Mouse (Mus musculus): ENCODE data around the gene 1700020D05Rik. TPM values are rescaled to one million over a fixed set of nuclear protein-coding genes. Genes with fewer than 3 reads are reported as not detected.
A peak's percentile ranks its signal among the peaks of the same experiment; 100 is the strongest.

1700020D05Rik gene
- total and polyA plus RNA-seq, 3 experiments, result 0.23 to 0.34 TPM; not detected in 1

- peaks cover 33 to 44% of the 10 kb centered on the region in 2 experiments for H3K36me3 ChIP-seq (replicated peaks in 1 of 2; ENCODE audit: control insufficient read depth in 1 of 2, insufficient read depth in 1 of 2, low read length in 1 of 2)
- no peak for TF ChIP-seq IRF4 (IDR thresholded peaks at IDR 0.05; ENCODE audit: low read depth, low read length)
- peak; percentile 94 for TF ChIP-seq HCFC1 (IDR thresholded peaks at IDR 0.05; ENCODE audit: low read depth, low read length)
- TF ChIP-seq ZC3H11A (IDR thresholded peaks at IDR 0.05; ENCODE audit: low read depth, low read length), result no peak
- peak; percentile 88; the same call in 1 of the 2 replicates for TF ChIP-seq KAT2A (IDR thresholded peaks at IDR 0.05; ENCODE audit: insufficient replicate concordance, low read length)
- peak in 1 of 2 experiments; percentile 12; a peak in 1 of 4 replicates for TF ChIP-seq CTCF (conservative IDR thresholded peaks at IDR 0.05 in 1 of 2, IDR thresholded peaks at IDR 0.05 in 1 of 2; ENCODE audit: low read depth in 2 of 2, low read length in 2 of 2)
- TF ChIP-seq MAFK (IDR thresholded peaks at IDR 0.05; ENCODE audit: insufficient replicate concordance, low read length), result no peak
- TF ChIP-seq UBTF (IDR thresholded peaks at IDR 0.05; ENCODE audit: low read depth, low read length), result no peak; the same call in 1 of the 2 replicates
- no peak for TF ChIP-seq RAD21 (IDR thresholded peaks at IDR 0.05; ENCODE audit: low read depth, low read length)
- no peak for TF ChIP-seq USF1 (IDR thresholded peaks at IDR 0.05; ENCODE audit: low read depth, low read length)
- no peak for TF ChIP-seq PAX5 (IDR thresholded peaks at IDR 0.05; ENCODE audit: low read length)
- TF ChIP-seq ZNF384 (IDR thresholded peaks at IDR 0.05; ENCODE audit: low read depth, low read length), result no peak
- peak; percentile 91 for TF ChIP-seq CHD2 (IDR thresholded peaks at IDR 0.05; ENCODE audit: low read length)
- TF ChIP-seq NRF1 (IDR thresholded peaks at IDR 0.05; ENCODE audit: low read depth, low read length), result peak; percentile 80
- TF ChIP-seq POLR2A (IDR thresholded peaks at IDR 0.05; ENCODE audit: low read depth, low read length), result peak; percentile 99
- no peak for TF ChIP-seq USF2 (conservative IDR thresholded peaks at IDR 0.05; ENCODE audit: low read depth, low read length)
- no peak for TF ChIP-seq MAX (IDR thresholded peaks at IDR 0.05; ENCODE audit: low read length)
- TF ChIP-seq GABPA (IDR thresholded peaks at IDR 0.05; ENCODE audit: insufficient replicate concordance, low read depth, low read length), result no peak; the same call in 1 of the 2 replicates
- no peak for TF ChIP-seq EP300 (IDR thresholded peaks at IDR 0.05; ENCODE audit: low read length)
- TF ChIP-seq MEF2A (IDR thresholded peaks at IDR 0.05; ENCODE audit: borderline replicate concordance, low read depth, low read length), result peak; percentile 91
- peak; percentile 99 for TF ChIP-seq NELFE (IDR thresholded peaks at IDR 0.05; ENCODE audit: low read depth, low read length)
- no peak; the same call in 1 of the 2 replicates for TF ChIP-seq SMC3 (IDR thresholded peaks at IDR 0.05; ENCODE audit: low read depth, low read length)
- peak; percentile 96 for TF ChIP-seq ELF1 (IDR thresholded peaks at IDR 0.05; ENCODE audit: low read depth, low read length)
- TF ChIP-seq ZKSCAN1 (IDR thresholded peaks at IDR 0.05; ENCODE audit: borderline replicate concordance, low read depth, low read length), result no peak
- no peak for TF ChIP-seq E2F4 (IDR thresholded peaks at IDR 0.05; ENCODE audit: insufficient replicate concordance, low read depth, low read length)
- TF ChIP-seq TBP (conservative IDR thresholded peaks at IDR 0.05; ENCODE audit: low read depth, low read length), result peak; percentile 92
- peak; percentile 91 for TF ChIP-seq TCF12 (IDR thresholded peaks at IDR 0.05; ENCODE audit: low read depth, low read length)
- 0 out of 2 replicates have a peak, but pooled peaks have one; percentile 4 for TF ChIP-seq ETS1 (conservative IDR thresholded peaks at IDR 0.05; ENCODE audit: low read depth, low read length)
- TF ChIP-seq ZMIZ1 (IDR thresholded peaks at IDR 0.05; ENCODE audit: low read depth, low read length), result peak; percentile 95
- TF ChIP-seq MAZ (IDR thresholded peaks at IDR 0.05; ENCODE audit: low read depth, low read length), result peak; percentile 79; the same call in 1 of the 2 replicates
- TF ChIP-seq JUN (IDR thresholded peaks at IDR 0.05; ENCODE audit: insufficient read depth, low read depth, low read length), result no peak
- peak; percentile 75 for TF ChIP-seq SIN3A (IDR thresholded peaks at IDR 0.05; ENCODE audit: low read length)
- TF ChIP-seq JUND (conservative IDR thresholded peaks at IDR 0.05; ENCODE audit: low read depth, low read length), result no peak
- peak; percentile 49; the same call in 1 of the 2 replicates for TF ChIP-seq MYC (IDR thresholded peaks at IDR 0.05; ENCODE audit: low read depth, low read length)
- TF ChIP-seq BHLHE40 (IDR thresholded peaks at IDR 0.05; ENCODE audit: low read depth, low read length), result peak; percentile 12; the same call in 1 of the 2 replicates
- TF ChIP-seq POLR2AphosphoS2 (IDR thresholded peaks at IDR 0.05; ENCODE audit: low read depth, low read length), result peak; percentile 89; the same call in 1 of the 2 replicates
- TF ChIP-seq MXI1 (IDR thresholded peaks at IDR 0.05; ENCODE audit: low read depth, low read length), result peak; percentile 81
- no peaks in the 10 kb centered on the region for H3K27me3 ChIP-seq (replicated peaks)
- in situ Hi-C loops (cut with MboI; ENCODE audit: low pct_ligation_motif_present, low pct_unique_long_range_greater_than_20kb, low sequenced_read_pairs), result loop anchor here (5.0 kb wide), 1 partner anchor 33 kb away; the partner anchor contains the start of gene Ccdc85b
- dilution Hi-C loops (cut with MboI; ENCODE audit: extremely low pct_ligation_motif_present, extremely low pct_unique_long_range_greater_than_20kb, low sequenced_read_pairs), result no loop called here
- H3K27ac ChIP-seq (ENCODE audit: insufficient read depth, low read depth), result peak within 1 kb of the TSS; percentile 92
- peaks cover 6 to 34% of the 10 kb centered on the region in 2 experiments; a peak in 3 of 4 replicates for H3K4me1 ChIP-seq (ENCODE audit: control insufficient read depth in 1 of 2, insufficient read depth in 2 of 2)
- H3K4me2 ChIP-seq (ENCODE audit: insufficient read depth, low read depth, poor library complexity, severe bottlenecking), result peak within 1 kb of the TSS; percentile 81
- H3K4me3 ChIP-seq (replicated peaks in 1 of 3; ENCODE audit: low read depth in 2 of 3, low read length in 2 of 3, poor library complexity in 1 of 3), result peak within 1 kb of the TSS; percentile 82 to 99 (median 90)
- DNase-seq (ENCODE audit: extremely low read depth), result peak; percentile 96
- H3K9me3 ChIP-seq (replicated peaks; ENCODE audit: low read length), result no peaks in the 10 kb centered on the region
- peak within 1 kb of the TSS; percentile 80 for H3K9ac ChIP-seq (ENCODE audit: insufficient read depth, low read depth)
- H3K79me2 ChIP-seq (replicated peaks; ENCODE audit: control insufficient read depth, extremely low read depth, insufficient read depth, poor library complexity, severe bottlenecking), result peaks cover 24% of the 10 kb centered on the region
These were observed 13.2 kb downstream of the 1700020D05Rik start, which contains the start of gene Cfl1 for GRCm38 (mm10) chr19:5490313-5490897. Gene Cfl1, plus strand, starts transcription at chr19:5490455.
